Mouse (Mus musculus) ES-CJ7 (cell line): ENCODE data around the gene Smlr1.

Source experiments
- DNase-seq: peaks from one replicate; pipeline ENCODE4 v3.0.0; 2011; ENCODE audit warnings: low read depth, low spot score

Smlr1 gene

GRCm38 (mm10) chr10:25535891-25536331, at the start of gene Smlr1:
Smlr1 (minus strand) TSS chr10:25536267.
- no peak for DNase-seq

- DNase-seq, result no peak
Observed at GRCm38 (mm10) chr10:25584899-25585298, 48.8 kb upstream of the Smlr1 start.

GRCm38 (mm10) chr10:25580066-25580465, 44.0 kb upstream of the Smlr1 start:
- DNase-seq, result no peak

- DNase-seq, result no peak
Observed at GRCm38 (mm10) chr10:25571319-25572240, 35.5 kb upstream of the Smlr1 start.

GRCm38 (mm10) chr10:25552936-25553335, 16.9 kb upstream of the Smlr1 start:
- DNase-seq, result no peak

GRCm38 (mm10) chr10:25541097-25541496, 5.0 kb upstream of the Smlr1 start:
- no peak for DNase-seq

- no peak for DNase-seq
Observed at GRCm38 (mm10) chr10:25539771-25540168, 3.7 kb upstream of the Smlr1 start.

- DNase-seq, result no peak
Observed at GRCm38 (mm10) chr10:25539146-25539770, 3.2 kb upstream of the Smlr1 start.

GRCm38 (mm10) chr10:25538738-25539137, 2.7 kb upstream of the Smlr1 start:
- no peak for DNase-seq

GRCm38 (mm10) chr10:25536621-25537020, 554 bp upstream of the Smlr1 start:
- DNase-seq, result no peak

- DNase-seq, result no peak
Observed at GRCm38 (mm10) chr10:25534467-25534866, 1.6 kb downstream of the Smlr1 start.

GRCm38 (mm10) chr10:25533513-25534246, 2.4 kb downstream of the Smlr1 start:
- no peak for DNase-seq

GRCm38 (mm10) chr10:25533105-25533504, 3.0 kb downstream of the Smlr1 start:
- no peak for DNase-seq

- no peak for DNase-seq
Observed at GRCm38 (mm10) chr10:25531335-25531734, 4.7 kb downstream of the Smlr1 start.

- no peak for DNase-seq
Observed at GRCm38 (mm10) chr10:25527126-25527525, 8.9 kb downstream of the Smlr1 start.

- no peak for DNase-seq
Observed at GRCm38 (mm10) chr10:25526622-25527021, 9.4 kb downstream of the Smlr1 start.

GRCm38 (mm10) chr10:25526156-25526555, 9.9 kb downstream of the Smlr1 start:
- no peak for DNase-seq

GRCm38 (mm10) chr10:25523727-25524126, 12.3 kb downstream of the Smlr1 start:
- DNase-seq, result no peak

- DNase-seq, result no peak
Observed at GRCm38 (mm10) chr10:25520428-25520827, 15.6 kb downstream of the Smlr1 start.

GRCm38 (mm10) chr10:25519954-25520353, 16.1 kb downstream of the Smlr1 start:
- no peak for DNase-seq

- no peak for DNase-seq
Observed at GRCm38 (mm10) chr10:25513821-25514220, 22.2 kb downstream of the Smlr1 start.

- no peak for DNase-seq
Observed at GRCm38 (mm10) chr10:25503250-25503649, 32.8 kb downstream of the Smlr1 start.
